Mouse (Mus musculus) adrenal gland, postnatal 36 days (tissue): ENCODE data around the gene Slco2a1. TPM values are rescaled to one million over a fixed set of nuclear protein-coding genes. Genes with fewer than 3 reads are reported as not detected.
A peak's percentile ranks its signal among the peaks of the same experiment; 100 is the strongest.

ENCODE experiments used
- DNase-seq, 2 experiments: peaks; one replicate each; pipeline ENCODE4 v3.0.0; 2021; ENCODE audit warnings: mixed read lengths in 1 of 2
- long read RNA-seq, 2 experiments: library from polyadenylated mRNA; stranded (forward); transcript quantifications; one replicate each; pipeline ENCODE4 v2.0.0; 2021; ENCODE audit warnings: borderline sequencing depth in 2 of 2
- total RNA-seq, 2 experiments: library from RNA; stranded (reverse); gene quantifications; 2 replicates each; pipeline ENCODE4 v1.2.3; 2021

Slco2a1 gene
- 1 to 10 TPM; 3.2 to 3.7 TPM for total RNA-seq
- long read RNA-seq, experiment 1, partial matches to known transcripts, result 0 of 1 reads
- long read RNA-seq, experiment 1, other reads (novel, unspliced or antisense), result 1 of 1 reads
- long read RNA-seq, experiment 2, full-length matches to known transcripts, result 1 of 1 reads
- long read RNA-seq, experiment 2, partial matches to known transcripts, result 0 of 1 reads
- long read RNA-seq, experiment 2, other reads (novel, unspliced or antisense), result 0 of 1 reads

DNA sequence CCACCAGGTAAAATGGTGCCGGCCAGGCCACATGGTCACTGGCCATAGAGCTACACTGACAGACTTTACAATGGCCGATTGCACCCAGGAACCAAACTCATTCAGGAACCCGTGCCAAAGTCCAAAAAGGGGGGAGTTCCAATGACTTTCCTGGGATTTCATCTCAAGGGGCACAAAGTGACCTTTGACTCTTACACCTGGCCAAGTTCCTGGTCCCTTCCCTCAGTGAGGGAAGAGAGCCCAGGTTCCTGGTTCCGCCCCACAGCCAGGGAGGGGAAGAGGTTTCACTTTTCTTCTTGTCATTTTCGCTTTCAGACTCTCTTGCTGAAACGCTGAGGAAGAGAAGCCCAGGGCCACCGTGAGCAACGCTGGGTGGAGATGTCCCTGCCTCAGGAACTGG lies at the start of gene Slco2a1:
Slco2a1 (plus strand) TSS at position 251 of the 400 bp plus-strand sequence.
- no peak for DNase-seq

DNA sequence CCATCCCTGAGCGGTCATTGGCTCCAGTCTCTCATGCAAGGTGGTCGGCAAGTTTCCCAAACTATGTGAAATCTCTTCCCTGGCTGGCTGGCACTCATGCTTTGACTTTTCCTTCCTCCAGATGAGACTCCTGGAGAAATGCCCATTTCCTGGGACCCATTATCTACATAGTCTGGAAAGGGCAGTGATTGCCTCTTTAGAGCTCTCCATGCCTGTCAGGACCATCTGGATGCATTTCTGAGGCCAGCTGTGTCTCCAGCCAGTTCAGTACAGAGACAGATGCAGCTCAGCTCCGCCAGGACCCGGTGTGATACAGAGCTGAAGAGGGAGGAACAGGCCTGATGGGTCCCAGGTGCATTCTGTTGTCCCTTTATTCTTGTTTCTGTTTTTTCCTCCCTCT lies 46.3 kb upstream of the Slco2a1 start:
- no peak for DNase-seq

DNA sequence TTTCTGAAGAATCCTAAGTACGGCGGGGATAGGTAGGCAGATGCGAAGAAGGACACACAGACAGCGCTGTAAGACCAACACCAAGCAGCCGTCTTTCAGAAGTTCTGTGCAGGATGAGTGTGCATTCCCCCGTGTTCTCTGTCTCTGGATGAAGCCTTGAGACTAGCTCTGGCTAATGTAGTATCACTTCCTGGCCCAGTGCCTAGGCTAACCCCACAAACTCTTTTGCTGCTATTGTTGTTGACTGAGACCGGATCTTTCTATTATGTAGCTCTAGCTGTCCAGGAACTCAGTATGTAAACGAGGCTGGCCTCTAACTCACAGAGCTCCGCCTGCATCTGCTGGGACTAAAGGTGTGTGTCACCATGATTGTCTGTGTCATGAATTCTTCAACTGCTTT lies 43.6 kb upstream of the Slco2a1 start:
- DNase-seq, result no peak

DNA sequence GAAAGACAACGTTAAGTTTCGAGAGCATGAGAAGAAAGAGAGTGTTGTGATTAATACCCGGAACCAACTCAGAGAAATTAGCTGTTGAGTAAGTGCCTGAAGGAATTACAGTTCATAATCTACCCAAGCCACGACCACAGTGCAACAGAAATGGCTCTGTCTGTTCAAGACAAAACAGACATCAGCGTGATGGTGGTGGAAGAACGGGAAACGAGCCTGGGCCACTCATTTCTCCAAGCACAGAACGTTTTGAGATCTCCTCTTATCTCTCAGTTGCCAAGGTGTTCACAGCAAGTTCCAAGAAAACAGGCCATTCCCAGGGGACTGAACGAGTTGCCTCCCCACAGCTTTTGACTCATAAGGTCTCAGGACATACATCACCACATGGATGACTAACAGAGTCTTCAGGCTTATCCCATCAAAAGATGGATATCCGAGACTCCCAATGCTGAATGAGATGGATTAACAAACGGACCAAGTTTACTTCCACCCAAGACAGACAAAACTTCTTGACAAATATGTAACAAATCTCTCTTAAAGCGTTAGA lies 42.0 kb upstream of the Slco2a1 start:
- DNase-seq, result no peak

DNA sequence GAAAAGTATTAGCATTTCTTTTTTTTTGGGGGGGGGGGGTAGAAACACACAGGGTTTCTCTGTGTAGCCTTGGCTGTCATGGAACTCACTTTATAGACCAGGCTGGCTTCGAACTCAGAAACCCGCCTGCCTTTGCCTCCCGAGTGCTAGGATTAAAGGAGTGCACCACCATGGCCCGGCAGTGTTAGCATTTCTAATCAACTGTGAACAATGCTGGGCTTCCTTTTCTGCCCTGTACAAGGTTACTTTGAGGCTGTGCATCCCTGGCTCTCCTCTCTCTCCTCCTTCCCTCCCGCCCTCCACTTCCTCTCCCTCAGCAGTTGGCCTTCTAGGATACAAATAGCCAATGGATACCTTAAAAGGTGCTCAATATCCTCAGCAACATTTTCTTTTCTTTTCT lies 39.8 kb upstream of the Slco2a1 start:
- DNase-seq, result no peak

DNA sequence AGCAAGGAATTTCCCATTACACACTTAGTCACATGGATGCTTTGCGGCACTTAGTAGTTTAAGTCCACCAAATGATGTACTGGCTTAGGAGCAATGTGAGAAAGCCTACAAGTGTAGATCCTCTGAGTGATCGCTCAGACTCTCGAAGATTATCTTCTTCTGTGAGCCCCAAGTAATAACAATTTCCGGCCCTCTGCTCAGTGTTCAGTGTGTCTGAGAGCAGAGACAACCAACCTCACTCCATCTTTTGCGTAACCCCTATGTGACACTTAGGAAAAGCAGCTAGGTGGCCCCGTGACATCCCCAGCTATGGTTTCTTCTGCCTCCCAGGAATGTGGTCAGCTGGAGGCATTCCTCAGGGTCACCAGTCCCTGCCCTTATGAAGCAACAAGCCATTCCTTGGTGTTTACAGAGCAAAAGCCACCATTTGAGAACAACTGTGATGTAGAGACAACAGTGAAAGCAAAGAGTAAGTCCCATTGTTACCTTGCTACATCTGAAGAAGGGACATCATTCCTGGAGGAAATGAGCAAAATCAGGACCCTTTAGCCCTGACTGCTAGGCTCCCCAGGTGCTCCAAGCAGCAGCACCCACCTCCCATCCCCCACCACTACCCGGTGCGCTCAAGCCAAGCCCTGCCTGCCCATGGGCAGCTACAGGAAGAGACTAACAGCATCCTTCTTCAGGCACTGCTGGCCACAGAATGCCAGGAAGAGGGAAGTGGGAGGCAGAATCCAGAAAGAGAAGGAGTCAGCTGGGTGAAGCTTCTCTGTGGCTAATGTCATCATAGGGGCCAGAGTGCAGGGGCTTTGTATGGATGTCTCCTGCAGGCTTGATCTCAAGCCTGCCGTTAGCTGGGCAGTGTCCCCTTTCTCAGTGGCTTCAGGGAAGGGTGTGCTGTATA lies 37.2 kb upstream of the Slco2a1 start:
- no peak for DNase-seq

DNA sequence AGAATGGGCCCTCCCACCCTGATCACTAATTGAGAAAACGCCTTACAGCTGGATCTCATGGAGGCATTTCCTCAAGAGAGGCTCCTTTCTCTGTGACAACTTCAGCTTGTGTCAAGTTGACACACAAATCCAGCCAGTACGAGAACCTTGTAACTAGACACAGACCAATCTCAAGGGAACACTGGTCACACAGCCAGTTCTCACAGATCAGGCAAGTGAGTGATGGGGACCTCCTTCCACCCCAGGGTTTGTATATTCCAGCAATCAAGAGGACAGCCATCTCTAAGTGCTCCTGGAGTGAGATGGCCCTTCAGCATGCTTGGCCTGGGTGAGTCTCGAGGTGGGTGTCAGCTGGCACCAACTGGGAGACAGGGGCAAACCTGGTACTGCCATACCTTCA lies 32.6 kb upstream of the Slco2a1 start:
- no peak for DNase-seq

DNA sequence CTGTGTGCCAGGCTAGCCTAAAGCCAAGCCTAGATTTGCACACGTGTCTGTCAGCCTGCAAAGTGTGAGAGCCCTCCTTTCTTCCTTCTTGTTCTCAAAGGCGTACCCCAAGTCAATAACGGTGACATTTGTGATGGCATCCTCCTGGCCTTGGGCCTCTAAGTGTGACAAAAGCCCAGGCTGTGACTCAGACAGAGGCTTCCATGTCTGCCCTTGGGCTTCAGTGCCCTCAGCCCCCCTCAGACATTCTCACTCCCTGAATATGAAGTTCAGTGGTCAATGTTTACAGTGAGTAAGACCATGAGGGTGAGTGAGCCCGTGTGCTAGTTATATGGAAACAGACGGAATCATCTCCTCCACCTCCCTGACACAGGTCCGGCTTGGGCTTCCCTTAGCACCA lies 29.8 kb upstream of the Slco2a1 start:
- DNase-seq, result peak; percentile 35 to 47

DNA sequence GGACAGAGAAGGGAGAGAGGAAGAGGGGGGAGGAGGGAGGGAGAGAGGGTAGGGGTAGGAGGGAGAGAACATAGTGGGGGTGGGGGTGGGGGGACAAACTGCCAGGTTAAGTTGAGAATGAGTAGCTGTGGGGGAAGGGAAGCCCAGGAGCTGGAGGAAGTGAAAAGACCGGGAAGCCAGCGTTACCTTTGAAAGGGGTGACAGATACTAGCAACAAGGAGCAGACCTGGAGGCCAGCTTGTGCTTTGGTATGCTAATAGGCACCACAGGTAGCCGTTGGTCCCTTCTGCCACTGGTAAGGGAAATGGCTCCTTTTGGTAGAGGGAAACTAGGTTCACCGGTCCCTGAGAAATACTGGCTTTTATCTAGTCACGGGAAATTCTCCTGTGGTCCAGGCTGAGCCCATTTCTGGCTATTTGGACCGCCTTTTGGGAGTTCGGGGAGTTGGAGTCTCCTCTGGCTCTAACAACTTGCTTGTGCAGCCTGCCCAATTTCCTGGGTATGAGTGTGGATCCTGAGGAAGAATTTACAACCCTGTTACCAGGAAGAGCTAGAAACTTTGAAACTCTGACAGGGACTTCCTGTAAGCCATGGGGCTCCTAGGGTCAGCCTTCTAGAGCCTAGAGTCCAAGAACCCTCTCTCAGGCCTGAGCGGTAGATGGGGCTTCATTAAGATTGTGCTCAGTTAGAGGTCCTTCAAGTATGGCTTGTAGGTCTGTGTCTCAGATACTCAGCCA lies 27.0 kb upstream of the Slco2a1 start:
- no peak for DNase-seq

DNA sequence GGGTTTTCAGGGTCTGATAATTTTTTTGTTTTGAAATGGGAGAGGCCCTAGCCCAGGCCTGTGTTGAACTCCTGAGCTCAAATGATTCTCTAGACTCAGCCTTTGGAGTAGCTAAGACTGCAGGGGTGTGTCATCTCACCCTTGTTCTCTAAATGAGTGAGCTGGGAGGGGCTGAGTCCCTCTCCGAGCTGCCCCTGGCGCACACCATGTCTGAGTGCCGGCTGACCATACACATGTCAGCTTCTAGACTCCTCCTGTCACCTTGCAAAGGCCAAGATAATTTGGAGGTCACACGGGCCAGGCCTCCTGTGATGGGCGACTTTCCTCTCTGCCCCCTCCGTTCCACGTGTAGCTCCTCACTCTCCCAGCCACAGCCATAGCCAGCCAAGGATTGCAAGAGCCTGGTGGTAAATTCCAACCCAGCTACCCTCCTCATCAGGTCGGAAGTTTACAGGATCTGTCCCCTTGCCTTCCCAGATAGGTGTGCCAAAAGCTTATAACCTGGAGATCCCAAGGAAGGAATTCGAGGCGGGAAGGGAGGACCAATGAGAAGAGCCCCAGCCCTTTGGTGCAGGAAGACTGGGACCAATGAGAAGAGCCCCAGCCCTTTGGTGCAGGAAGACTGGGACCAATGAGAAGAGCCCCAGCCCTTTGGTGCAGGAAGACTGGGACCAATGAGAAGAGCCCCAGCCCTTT lies 26.3 kb upstream of the Slco2a1 start:
- no peak for DNase-seq

DNA sequence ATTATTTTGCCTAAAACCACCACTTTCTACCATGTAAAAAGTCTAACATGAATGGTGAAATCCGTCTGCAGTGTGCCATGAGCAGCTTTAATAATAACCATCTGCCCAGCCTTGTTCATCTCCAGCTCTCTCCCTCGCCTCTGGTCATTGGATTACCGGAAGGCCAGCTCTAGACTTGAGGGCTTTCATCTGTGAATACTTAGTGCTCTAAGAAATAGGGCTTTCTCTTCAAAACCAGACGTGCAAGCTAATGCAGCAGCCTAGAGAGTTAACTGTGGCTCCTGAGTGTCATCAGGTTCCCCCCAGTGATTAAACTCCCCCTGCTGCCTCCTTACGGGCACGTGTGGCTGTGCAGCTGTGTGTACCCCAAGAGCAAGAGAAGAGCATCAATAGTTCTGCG lies 25.2 kb upstream of the Slco2a1 start:
- DNase-seq, result no peak

DNA sequence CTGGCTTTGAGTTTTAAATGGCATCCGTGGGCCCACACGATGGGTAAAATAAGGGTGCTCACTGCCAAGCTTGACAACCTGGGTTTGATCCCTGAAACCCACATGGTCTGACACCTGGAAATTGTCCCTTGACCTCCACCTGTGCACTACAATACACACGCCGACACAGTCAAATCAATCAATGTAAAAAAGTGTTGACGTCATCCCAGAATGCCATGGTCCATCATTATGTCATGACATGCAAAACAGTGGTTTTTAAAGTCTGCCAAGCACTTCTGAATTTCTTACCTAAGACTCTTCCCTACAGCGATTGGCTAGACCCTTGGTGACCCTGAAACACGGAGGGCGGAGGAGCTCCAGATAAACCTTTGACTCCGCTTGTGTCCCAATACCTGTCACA lies 23.9 kb upstream of the Slco2a1 start:
- DNase-seq, result no peak

DNA sequence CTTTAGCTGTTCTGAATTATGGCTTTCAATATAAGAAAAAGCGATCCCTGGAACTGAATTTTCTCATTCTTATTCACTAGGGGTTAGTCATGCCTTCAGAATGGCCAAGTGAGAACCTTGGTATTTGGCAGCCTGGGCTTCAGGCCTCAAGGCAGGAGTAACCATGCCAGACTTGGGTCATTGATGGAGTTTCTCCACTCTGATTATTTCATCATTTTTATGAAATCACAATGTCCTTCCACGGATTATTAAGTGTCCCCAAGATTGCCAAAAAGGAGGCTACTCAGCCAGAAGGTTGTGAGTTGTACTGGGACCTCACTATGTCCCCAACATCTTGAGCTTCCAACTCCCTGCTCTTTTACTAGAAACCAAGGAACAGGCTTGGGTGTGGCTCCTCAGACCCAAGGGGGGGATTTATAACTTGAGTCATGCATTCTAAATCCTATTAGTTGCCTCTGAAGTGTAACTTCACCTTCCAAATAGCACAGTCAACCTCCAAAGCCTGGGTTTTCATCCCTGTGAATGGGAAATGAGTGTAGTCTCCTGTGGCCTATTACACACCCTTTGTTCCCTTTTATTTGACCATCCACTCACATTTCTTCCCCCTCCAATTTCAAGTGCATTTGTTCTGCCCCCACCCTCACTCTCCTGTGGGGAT lies 16.0 kb upstream of the Slco2a1 start:
- DNase-seq, result peak in 1 of 2 experiments; percentile 10

DNA sequence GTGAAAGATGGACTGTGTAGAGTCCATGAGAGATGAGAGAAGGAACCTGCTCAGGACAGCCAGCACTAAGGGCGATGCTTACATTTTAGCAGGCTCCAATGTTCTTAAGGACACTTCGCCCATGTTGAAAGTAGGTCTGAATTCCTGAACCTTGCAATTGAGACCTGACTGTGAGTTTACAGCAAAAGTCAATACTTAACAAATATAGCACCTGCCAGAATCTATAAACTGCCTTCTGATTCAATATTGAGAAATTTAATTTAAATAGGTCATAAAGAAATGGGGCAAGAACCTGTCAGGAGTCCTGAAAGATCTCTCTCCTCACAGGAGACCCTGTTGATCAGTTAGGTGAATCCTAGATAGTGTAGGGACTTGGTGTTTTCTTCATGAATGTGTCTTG lies 12.6 kb upstream of the Slco2a1 start:
- DNase-seq, result no peak

DNA sequence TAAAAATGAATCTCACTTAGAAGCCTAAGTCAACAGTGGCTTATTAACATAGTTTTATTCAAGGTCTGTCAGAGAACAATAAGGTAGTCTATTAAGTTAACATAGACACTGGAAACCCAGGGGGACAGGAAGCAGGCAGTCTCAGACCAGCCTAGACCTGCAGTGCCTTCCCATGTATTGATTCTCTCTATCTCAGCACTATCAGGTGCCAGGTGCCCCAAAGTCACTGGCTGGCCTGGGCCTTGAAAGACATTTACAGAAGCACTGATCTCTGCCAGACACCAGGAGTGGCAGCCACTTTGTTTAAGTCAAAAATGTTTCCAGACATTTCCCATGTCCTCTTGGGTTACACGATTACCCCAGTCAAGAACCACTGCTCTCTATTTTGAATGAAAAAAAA lies 11.4 kb upstream of the Slco2a1 start:
- DNase-seq, result no peak

DNA sequence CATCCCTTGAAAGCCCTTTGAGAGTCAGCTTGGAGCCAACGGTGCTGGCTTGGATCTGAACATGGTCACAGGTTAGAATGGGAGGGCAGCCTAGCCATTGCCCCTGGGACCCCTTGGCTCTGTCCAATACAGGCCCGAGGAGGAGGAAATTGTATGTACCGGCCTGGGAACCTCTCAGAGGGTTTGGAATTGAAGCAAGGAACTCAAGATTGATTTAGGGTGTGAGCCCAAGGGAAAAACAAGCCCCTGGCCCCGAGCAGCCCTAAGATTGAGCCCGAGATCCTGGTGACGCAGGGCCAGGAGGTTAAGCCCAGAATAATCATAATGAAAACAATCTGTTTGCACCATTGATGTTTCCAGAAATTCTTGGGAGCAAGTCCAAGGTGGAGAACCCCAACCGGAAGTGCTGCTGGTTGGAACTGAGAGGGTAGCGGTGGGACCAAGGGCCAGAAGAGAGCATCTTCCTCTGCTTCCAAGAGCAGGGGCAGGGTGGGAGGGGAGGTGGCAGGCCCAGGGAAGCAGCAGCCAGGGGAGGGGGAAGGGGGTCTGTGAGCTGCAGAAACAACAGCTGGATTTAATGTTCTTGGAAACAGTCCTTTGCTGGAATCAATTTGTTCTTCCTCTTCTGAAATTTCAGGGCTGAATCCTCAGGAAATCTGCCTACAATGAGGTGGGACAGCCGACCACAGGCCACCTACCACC lies 10.6 kb upstream of the Slco2a1 start:
- peak; percentile 10 to 53 for DNase-seq

DNA sequence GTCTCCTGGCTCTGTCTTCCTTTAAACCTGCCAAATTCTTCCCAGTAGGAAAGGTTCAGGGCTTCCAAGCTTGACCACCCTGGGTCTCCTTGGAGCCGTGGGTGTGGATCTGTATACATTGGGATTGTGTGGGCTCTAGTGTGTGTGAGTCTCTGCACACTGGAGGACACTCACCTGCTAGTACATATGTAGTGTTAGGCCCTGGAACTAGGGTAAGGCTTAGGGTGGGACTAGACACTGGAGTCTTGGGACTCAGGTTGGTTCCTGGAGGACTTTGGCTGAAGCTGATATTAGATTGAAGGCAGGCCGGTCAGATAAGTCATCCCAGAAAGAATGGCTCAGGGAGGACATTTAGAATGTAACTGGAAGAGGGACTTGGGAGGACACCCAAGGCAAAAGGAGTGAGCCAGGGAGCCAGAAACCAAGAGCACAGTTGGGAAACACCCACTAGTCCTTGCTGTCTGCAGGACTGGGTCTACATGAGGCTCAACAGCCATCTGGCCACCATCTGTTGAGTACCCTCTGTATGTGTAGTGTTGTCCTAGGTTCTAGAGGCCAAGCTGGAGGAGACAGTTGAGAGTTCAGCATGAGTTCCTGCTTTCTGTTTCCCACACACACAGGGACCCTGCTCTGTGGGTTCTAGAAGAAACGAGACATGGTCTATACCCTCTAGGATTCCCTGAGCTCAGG lies 9.4 kb upstream of the Slco2a1 start:
- DNase-seq, result no peak

DNA sequence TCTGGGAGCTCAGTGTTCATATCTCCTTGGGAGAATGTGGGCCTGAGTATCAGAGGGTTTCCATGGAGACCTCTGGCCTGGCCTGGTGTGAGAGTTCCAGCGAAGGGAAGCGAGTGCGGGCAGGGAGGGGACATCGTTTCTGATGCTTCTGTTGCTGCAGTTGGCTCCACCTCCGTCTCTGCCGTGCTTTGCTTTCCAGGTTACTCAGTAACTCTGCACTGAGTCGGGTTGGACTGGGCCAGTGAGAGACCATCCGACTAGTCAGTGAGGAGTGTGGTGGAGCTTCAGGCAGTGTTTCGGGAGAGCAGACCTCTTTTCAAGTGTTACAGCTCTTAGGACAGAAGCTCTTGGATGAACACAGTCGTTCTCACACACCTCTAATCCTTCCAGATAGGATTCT lies 8.6 kb upstream of the Slco2a1 start:
- no peak for DNase-seq

DNA sequence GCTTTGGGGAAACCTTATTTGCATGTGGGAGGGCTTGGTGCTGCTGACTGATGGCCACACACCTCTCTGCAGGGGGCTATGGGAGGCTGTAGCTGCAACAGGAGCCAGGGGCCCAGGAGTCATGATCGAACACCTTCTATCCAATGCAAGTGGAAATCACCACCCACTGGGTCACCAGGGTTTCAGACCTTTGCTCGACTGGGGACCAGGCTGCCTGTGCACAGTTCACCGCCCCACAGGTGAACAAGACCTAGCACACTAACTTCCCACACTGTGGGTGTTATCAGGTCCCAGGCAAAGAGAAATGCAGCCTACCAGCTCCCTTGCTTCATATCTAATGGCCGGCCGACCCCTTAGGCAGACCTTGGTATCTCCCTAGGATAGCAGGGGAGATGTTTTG lies 8.1 kb upstream of the Slco2a1 start:
- DNase-seq, result no peak

DNA sequence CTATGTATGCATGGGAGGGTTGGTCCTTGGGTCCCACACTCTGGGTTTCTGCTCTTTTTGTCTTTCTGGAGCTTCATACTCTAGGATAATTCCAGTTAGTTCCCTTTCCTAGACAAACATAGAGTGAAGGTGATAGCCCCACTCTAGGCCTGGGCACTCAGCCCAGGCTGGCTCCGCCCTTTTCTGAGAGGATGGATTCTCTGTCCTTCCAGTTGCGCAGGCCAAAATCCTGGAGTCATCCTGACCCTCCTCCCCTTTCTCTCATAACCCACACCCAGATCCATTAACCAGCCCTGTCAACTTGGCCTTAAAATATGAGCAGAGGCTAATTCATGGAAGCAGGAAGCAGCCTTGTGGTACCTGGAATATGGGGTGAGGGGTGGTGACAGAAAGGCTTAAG lies 6.7 kb upstream of the Slco2a1 start:
- no peak for DNase-seq
